Mouse (Mus musculus) testis, adult 2 months (tissue): ENCODE measurements at regions not wholly inside any gene's neighbourhood (a gene's known extent, or its start where the extent isn't known, plus 50 kb on each side); places are given as distances from the start of the nearest gene placed in this dataset.

Source experiments
- CTCF ChIP-seq: fragments of 200-500 bp; IDR thresholded peaks from 2 replicates; pipeline ENCODE4 v1.5.1; 2012; ENCODE audit warnings: low read depth, mild to moderate bottlenecking, inconsistent platforms, low read length, moderate library complexity; ENCODE audit not compliant: control insufficient read depth, insufficient read depth, insufficient replicate concordance
- POLR2A ChIP-seq: fragments of 200-500 bp; IDR thresholded peaks from 2 replicates; pipeline ENCODE4 v1.6.1; 2012; ENCODE audit warnings: low read depth, mild to moderate bottlenecking, inconsistent platforms, low read length, moderate library complexity; ENCODE audit not compliant: control insufficient read depth

DNA sequence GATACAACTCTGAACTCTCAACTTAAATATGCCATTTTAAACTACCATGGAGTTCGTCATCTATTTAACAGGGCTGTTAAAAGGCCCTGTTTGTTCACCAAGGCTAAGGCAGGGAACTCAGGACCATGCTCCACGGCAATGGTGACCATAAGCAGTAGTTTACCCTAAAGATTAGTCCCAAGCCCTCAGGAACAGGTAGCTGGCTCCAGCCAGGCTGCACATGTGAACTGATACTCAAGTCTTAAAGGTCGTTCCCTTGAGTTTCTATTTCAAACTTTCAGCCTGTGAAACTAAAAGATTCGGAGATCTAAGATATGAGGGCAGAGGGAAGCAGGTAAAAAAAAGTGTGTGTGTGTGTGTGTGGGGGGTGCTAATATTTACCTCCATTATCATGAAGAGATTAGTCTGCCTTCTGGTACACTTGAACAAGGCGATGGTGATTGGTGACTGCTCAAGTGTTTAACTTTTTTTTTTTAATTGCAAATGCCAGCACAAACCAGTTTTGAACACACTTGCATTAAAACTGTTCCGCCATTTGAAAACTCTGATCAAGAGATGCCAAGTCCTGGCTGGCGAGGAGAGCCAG lies 215.5 kb upstream of the Foxq1 start:
- TF ChIP-seq CTCF, result no peak
- TF ChIP-seq POLR2A, result no peak
